Mouse (Mus musculus) cortical plate, adult 2 months (tissue): Measurements from ENCODE around the gene Fam222a.

Experiments
- CTCF ChIP-seq: fragments of 200-500 bp; IDR thresholded peaks from 2 replicates; pipeline ENCODE4 v1.5.1; 2011; ENCODE audit warnings: mild to moderate bottlenecking, control low read depth, low read length; ENCODE audit not compliant: insufficient read depth; ENCODE audit errors: extremely low read depth
- POLR2A ChIP-seq: fragments of 200-500 bp; IDR thresholded peaks from 2 replicates; pipeline ENCODE4 v1.6.1; 2011; ENCODE audit warnings: mild to moderate bottlenecking, low read length, control low read depth; ENCODE audit not compliant: insufficient read depth; ENCODE audit errors: extremely low read depth

DNA sequence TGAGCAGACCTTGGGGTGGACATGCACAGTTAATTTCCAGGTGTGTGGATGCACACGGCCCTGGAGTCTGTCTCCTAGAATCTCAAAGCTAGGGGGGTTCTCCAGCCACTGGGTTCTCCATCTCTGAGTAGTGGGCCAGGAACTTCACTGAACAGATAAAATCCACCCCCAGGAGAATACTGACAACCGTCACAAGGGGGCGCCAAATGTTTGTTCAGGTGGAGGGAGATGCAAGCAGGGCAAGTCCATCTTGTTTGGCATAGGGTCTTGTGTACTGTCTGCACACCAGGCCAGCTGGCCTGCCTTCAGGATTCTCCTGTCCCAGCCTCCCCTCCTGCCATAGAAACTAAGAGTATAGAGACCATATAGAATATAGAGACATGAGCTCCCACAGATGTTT lies 57.8 kb downstream of the Fam222a start:
- TF ChIP-seq CTCF (peak; percentile 71), POLR2A (no peak)
